Mouse (Mus musculus) skeletal muscle tissue, postnatal 0 days (tissue): ENCODE measurements around the gene Ap2m1. TPM values are rescaled to one million over a fixed set of nuclear protein-coding genes. Genes with fewer than 3 reads are reported as not detected.

Experiments
- polyA plus RNA-seq: library from polyadenylated mRNA; unstranded; fragments of >200 nt; fragmentation: Nextera tagmentation; extraction: Ambion mirVana; gene quantifications from 2 replicates; pipeline ENCODE4 v1.2.1, GENCODE M21; 2015

Ap2m1 gene
- 301 and 348 TPM in 2 replicates for polyA plus RNA-seq

DNA sequence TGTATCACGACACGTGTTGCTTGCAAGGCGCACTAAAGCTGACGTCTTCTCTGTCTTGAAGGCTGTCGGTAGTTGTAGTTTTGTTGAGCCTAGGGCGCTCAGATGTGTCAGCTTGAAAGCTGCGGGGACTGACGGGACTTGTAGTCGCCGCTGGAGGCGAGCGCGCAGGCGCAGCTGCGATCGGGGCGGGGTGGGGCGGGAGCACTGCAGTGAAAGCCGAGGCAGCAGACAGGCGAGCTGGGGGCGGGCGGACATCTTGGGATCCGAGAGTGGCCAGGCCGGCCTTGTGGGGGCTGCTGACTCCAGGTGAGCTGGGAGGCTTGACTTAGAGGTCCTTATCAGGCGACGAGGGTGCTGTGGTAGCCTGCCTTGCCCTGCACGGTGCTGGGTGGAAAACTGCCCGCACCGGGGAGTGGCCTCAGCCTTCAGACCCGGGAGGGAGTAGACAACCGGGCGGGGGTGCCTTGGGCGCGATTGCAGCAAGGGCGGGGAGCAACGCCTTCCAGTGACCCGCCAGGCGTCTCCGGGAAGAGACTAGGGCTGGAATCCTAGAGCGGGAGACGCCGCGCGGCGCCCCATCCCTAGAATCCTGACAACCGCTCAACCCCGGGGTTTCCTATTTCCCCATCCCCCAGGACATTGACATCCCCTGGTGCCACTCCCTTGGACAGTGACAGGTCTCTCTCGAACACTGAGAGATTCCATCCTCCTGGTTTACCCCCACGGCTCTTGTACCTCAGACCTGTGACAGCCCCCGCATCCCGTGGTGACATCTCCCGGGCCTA lies at the start of gene Ap2m1:
Ap2m1 (plus strand) TSS at position 183 of the 785 bp plus-strand sequence.

DNA sequence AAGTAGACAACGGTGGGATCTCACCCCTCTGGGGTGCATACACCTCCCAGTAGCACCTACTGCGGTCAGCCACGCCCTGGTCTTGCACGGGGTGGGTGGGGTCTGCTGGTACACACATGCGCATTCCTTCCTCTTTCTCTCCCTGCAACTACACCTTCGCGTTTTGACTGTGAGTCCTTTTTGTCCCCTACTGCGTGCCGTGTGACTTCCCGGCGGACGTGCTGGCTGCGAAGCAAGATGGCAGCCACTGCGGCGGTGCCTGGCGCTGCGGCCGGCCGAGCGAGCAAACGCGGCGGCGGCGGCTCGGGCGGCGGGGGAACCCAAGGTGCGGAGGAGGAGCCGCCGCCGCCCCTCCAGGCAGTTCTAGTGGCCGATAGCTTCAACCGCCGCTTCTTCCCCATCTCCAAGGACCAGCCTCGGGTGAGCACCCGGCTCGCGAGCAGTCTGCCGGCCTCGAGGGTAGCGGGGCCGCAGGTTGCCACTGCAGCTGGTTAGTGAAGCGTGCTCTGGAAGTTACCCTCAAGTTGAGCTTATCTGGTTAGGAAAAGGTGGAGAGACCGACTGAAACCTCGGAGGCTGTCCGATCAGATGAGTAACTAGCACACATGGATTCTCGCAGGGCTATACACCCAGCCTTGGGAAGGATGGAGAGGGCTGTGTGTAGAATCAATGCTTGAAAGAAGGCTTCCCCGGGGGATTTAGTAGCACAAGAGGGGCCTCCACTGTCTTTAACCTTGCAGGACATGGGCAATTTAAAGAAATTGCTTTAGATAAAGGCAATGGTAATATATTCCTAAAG lies 36.4 kb upstream of the Ap2m1 start, which contains the start of gene Eif2b5:
Eif2b5 (plus strand) TSS at position 141 of the 799 bp plus-strand sequence.

DNA sequence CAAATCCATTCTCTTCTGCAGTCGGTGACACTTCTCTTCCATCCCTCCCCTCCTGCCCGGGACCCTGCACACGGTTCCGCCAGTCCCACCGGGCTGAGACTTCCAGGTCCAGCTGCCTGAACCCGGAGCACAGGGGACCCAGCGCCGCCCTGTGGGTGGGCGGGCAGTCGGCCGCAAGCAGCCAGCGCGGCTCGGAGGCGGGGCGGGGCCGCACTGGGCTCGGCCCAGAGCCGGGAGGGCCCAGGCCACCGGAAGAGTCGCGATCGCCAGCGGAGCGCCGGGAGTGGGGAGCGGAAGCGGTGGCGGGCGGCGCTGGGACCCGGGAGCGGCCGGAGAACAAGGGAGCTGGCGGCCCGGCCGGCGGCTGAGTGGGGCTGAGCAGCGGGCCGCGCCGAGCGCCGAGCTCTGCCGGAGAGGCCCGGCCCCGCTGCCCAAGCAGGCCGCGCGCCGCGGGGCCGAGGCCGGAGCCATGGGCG lies 18.5 kb upstream of the Ap2m1 start, which contains the start of gene Dvl3:
Dvl3 (plus strand) TSS at position 257 of the 476 bp plus-strand sequence.

DNA sequence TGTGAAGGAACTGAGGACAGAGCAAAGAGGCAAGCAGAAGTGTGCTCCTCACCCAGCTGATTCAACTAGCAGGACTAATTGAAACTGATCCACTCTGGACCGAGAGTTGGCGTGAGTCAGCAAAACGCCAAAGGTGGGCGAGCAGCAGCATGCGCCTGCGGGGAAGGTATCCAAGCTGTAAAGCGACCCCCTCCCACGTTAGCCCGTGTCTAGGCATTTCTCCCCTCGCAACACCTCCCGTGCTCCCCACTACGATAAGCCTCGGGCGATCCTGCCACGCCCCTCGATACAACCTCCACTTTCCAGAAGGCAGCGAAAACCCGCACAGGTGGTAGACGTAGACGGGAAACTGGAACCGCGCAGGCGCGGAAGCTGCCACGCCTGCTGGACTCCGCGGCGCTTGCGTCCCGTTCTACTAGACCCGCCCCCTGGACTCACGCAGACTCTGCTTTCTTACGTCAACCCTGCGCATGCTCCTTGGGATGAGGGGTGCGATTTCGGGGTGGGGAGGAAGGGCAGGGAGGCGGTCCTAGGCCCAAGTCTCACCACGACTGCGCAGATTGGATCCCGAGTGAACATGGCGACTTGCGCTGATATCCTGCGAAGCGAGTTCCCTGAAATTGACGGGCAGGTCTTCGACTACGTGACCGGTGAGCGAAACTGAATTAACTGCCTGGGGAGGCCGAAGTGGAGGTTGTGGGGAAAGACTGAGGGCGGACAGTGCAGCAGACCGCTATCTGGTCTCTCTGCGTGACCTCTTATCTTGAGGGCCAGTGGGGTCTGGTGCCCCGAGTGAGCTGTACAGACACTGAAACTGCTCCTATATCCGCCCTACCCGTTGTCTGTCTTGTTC lies 13.0 kb downstream of the Ap2m1 start, which contains the start of gene Abcf3:
Abcf3 (plus strand) TSS at position 482 of the 853 bp plus-strand sequence.

DNA sequence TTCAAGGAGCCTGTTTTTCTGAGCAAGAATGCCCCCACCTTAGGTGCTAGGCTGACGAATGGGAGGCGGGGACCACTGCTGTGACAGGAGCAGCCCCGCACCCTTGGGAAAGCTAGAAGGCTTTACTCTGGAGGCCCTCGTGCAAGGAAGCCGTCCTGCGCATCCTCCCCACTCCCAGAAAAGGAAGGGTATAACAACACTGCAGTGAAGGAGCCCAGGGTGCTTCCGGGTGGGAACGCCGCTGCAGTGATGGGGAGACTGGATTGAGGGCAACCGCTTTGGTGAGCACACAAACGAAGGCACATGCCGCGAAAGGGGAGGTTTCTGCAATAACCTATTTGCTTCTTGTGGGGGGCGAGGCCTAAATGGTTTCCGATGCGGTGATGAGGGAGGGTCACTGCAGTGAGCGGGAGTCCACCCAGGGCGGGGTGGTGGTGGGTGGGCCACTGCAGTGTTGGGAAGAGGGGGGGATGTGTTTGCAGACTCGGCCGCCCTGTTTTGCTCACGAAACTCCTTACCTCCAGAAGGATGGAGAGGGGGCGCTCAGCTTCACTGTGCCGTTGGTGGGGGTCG lies 54.2 kb downstream of the Ap2m1 start, which contains the start of gene Vwa5b2:
Vwa5b2 (plus strand) TSS at position 106 of the 573 bp plus-strand sequence.

Other genes starting within 250 kb of the Ap2m1 start
- 68.9 and 79.8 TPM in 2 replicates for gene Parl, start 233.1 kb upstream of the Ap2m1 start, polyA plus RNA-seq
- gene Cyp2ab1, start 210.1 kb upstream of the Ap2m1 start, polyA plus RNA-seq, result 0.12 and 0.38 TPM in 2 replicates
- 28.1 and 28.5 TPM in 2 replicates for gene Abcc5, start 109.1 kb upstream of the Ap2m1 start, polyA plus RNA-seq
- 53.9 and 55.8 TPM in 2 replicates for gene Eif2b5, start 36.7 kb upstream of the Ap2m1 start, polyA plus RNA-seq
- 12.8 and 13.1 TPM in 2 replicates for gene Dvl3, start 18.5 kb upstream of the Ap2m1 start, polyA plus RNA-seq
- 48.5 and 53.1 TPM in 2 replicates for gene Abcf3, start 13.1 kb downstream of the Ap2m1 start, polyA plus RNA-seq
- gene Vwa5b2, start 54.0 kb downstream of the Ap2m1 start, polyA plus RNA-seq, result 0.16 and 0.21 TPM in 2 replicates
- gene Eef1akmt4, start 76.1 kb downstream of the Ap2m1 start, polyA plus RNA-seq, result 13.6 and 14.7 TPM in 2 replicates
- not detected in 2 replicates for gene Gm49333, start 76.1 kb downstream of the Ap2m1 start, polyA plus RNA-seq
- gene Alg3, start 76.3 kb downstream of the Ap2m1 start, polyA plus RNA-seq, result 14.1 and 15.4 TPM in 2 replicates
- gene Camk2n2, start 85.8 kb downstream of the Ap2m1 start, polyA plus RNA-seq, result 0.26 and 0.69 TPM in 2 replicates
- gene Ece2, start 94.3 kb downstream of the Ap2m1 start, polyA plus RNA-seq, result 0.35 and 0.40 TPM in 2 replicates
- gene Psmd2, start 116.2 kb downstream of the Ap2m1 start, polyA plus RNA-seq, result 177 and 191 TPM in 2 replicates
- 87.6 and 96.4 TPM in 2 replicates for gene Eif4g1, start 132.8 kb downstream of the Ap2m1 start, polyA plus RNA-seq
- gene Fam131a, start 157.8 kb downstream of the Ap2m1 start, polyA plus RNA-seq, result 49.8 and 52.6 TPM in 2 replicates
- gene Polr2h, start 182.2 kb downstream of the Ap2m1 start, polyA plus RNA-seq, result 42.0 and 46.2 TPM in 2 replicates
- gene Clcn2, start 182.3 kb downstream of the Ap2m1 start, polyA plus RNA-seq, result 2.1 and 2.7 TPM in 2 replicates
- gene Chrd, start 197.6 kb downstream of the Ap2m1 start, polyA plus RNA-seq, result 4.6 and 5.1 TPM in 2 replicates
- 0.77 and 0.82 TPM in 2 replicates for gene Thpo, start 199.0 kb downstream of the Ap2m1 start, polyA plus RNA-seq